In the genomic region with DNA sequence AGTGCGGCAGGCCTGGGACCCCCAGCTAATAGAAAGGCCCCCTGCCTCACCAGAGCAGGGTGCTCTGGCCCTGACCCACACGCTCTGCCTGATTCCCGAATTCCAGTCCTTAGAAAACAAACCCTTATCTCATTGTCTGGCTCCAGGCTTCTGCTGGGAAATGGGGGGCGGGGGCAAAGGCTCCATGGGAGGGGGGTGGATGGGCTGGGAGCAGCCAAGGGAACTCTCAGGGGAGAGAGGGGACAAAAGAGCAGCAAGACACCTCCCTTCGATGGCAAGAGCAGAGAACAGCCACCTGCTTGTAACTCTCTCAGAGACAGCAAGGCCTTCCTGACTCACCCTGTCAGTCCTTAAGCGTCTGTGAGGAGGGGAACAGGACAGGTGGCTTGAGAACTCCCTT, we compare ENCODE assay signal across 20 mouse cellular contexts. TPM values are rescaled to one million over a fixed set of nuclear protein-coding genes. Genes with fewer than 3 reads are reported as not detected.
DNase-seq lines count a peak whose midpoint lies in the region; ATAC-seq lines count a peak whose summit lies in the region.
"Had no signal": no experiment of that assay in that cellular context is flagged by ENCODE, and none has a peak within 500 bp of the region (broad histone marks: within the 10 kb centered on the region; RNA-seq: fewer than 3 reads in every experiment).

No protein-coding gene starts in this region.

- H3K9ac ChIP-seq in heart, embryonic 16.5 days (ENCODE audit: low read length): peak overlapping the region; percentile 28
- H3K9ac ChIP-seq in neural tube, embryonic 13.5 days: 0 out of 2 replicates have a peak overlapping the region, but pooled peaks have one; percentile 5
- H3K9ac ChIP-seq: embryonic facial prominence, embryonic 12.5 days; lung, embryonic 14.5 days; midbrain, embryonic 12.5 days had no signal

- peak overlapping the region; percentile 54; the same call in 1 of the 2 replicates for H3K27ac ChIP-seq in heart, embryonic 16.5 days (ENCODE audit: low read length)
- no peak overlapping the region for H3K27ac ChIP-seq in neural tube, embryonic 13.5 days (replicated peaks)
- H3K27ac ChIP-seq: embryonic facial prominence, embryonic 12.5 days; heart, adult 2 months; midbrain, embryonic 12.5 days had no signal

- peaks cover 34% of the 10 kb centered on the region for H3K4me1 ChIP-seq in heart, embryonic 16.5 days (ENCODE audit: control insufficient read depth, insufficient read depth, low read length)
- peaks cover 35% of the 10 kb centered on the region for H3K4me1 ChIP-seq in neural tube, embryonic 13.5 days (replicated peaks)

- H3K27me3 ChIP-seq in heart, embryonic 16.5 days (ENCODE audit: control insufficient read depth, insufficient read depth, low read length): no peaks in the 10 kb centered on the region
- H3K27me3 ChIP-seq in neural tube, embryonic 13.5 days: peaks cover 4% of the 10 kb centered on the region; the same call in 1 of the 2 replicates
- H3K27me3 ChIP-seq: embryonic facial prominence, embryonic 12.5 days had no signal

- H3K9me3 ChIP-seq in heart, embryonic 16.5 days (replicated peaks; ENCODE audit: control insufficient read depth, low read length): no peaks in the 10 kb centered on the region
- H3K9me3 ChIP-seq in neural tube, embryonic 13.5 days: no peaks in the 10 kb centered on the region
- H3K9me3 ChIP-seq: embryonic facial prominence, embryonic 12.5 days; midbrain, embryonic 12.5 days had no signal

- no peak overlapping the region; the same call in 1 of the 2 replicates for H3K4me2 ChIP-seq in heart, embryonic 16.5 days (ENCODE audit: low read depth, low read length)
- no peak overlapping the region for H3K4me2 ChIP-seq in neural tube, embryonic 13.5 days
- H3K4me2 ChIP-seq: embryonic facial prominence, embryonic 12.5 days; lung, embryonic 14.5 days; midbrain, embryonic 12.5 days had no signal

- no peaks in the 10 kb centered on the region for H3K36me3 ChIP-seq in heart, embryonic 16.5 days (ENCODE audit: control insufficient read depth, insufficient read depth)
- H3K36me3 ChIP-seq in neural tube, embryonic 13.5 days: no peaks in the 10 kb centered on the region
- H3K36me3 ChIP-seq: embryonic facial prominence, embryonic 12.5 days; midbrain, embryonic 12.5 days had no signal

- DNase-seq in heart, postnatal 4 days: no peak
- no peak for DNase-seq in neural tube, embryonic 10.5 days (ENCODE audit: extremely low spot score, low spot score)
- DNase-seq in ZHBTc4 (ENCODE audit: low read depth, low spot score) (peak; percentile 76), adipocyte (ENCODE audit: low spot score) (no peak)
- DNase-seq in thymus, postnatal 4 days: peak; percentile 35
- DNase-seq: adrenal gland, postnatal 36 days; cerebellum, adult 8-10 months; heart, adult 2 months; kidney, adult 2 months; kidney, postnatal 25 days; lung, embryonic 14.5 days; lung, postnatal 4 days; retina, postnatal 1 day had no signal

- H3K4me3 ChIP-seq in heart, embryonic 16.5 days (ENCODE audit: low read length): no peak overlapping the region
- H3K4me3 ChIP-seq in neural tube, embryonic 13.5 days: no peak overlapping the region
- H3K4me3 ChIP-seq: embryonic facial prominence, embryonic 12.5 days; heart, adult 2 months; midbrain, embryonic 12.5 days had no signal

- 0 out of 2 replicates have a peak, but pooled peaks have one; percentile 2 for ATAC-seq in heart, embryonic 16.5 days (replicated peaks; ENCODE audit: extremely low read depth, insufficient read depth, low FRiP score)
- ATAC-seq in neural tube, embryonic 13.5 days (ENCODE audit: low read depth): no peak

- 16% methylated on average over 6 of the region's 6 CpGs for WGBS in heart, embryonic 16.5 days
- WGBS in neural tube, embryonic 13.5 days: 24% methylated on average over 6 of the region's 6 CpGs

RNA-seq across cellular contexts. Expression of a gene that starts 2.4 kb away (rescaled TPM):
- polyA plus RNA-seq in heart, embryonic 16.5 days (2015; fragmentation: Nextera tagmentation; extraction: Ambion mirVana): 6.5 and 7.4 TPM in 2 replicates
- 1 to 10 TPM; 3.3 to 4.0 TPM for total RNA-seq in heart, postnatal 4 days (2021)
- polyA plus RNA-seq in neural tube, embryonic 13.5 days (2015; fragmentation: Nextera tagmentation; extraction: Ambion mirVana): 2.4 and 3.0 TPM in 2 replicates

RNA-seq across cellular contexts. Expression of a gene that starts 15.1 kb away (rescaled TPM):
- polyA plus RNA-seq in heart, embryonic 16.5 days (2015; fragmentation: Nextera tagmentation; extraction: Ambion mirVana): not detected in 2 replicates
- under 1 TPM in 1 of 2 experiments, not detected in 1; 0.18 TPM for total RNA-seq in heart, postnatal 4 days (2021)
- polyA plus RNA-seq in neural tube, embryonic 13.5 days (2015; fragmentation: Nextera tagmentation; extraction: Ambion mirVana): not detected in 2 replicates
- total RNA-seq: adrenal gland, postnatal 36 days; common myeloid progenitor, adult 5-6 weeks; gastrocnemius, adult 8-10 months; heart, adult 2 months had no signal
- polyA plus RNA-seq: embryonic facial prominence, embryonic 12.5 days; heart, adult 2 months; limb, embryonic 14.5 days; lung, embryonic 14.5 days; midbrain, embryonic 12.5 days had no signal

RNA-seq across cellular contexts. Expression of a gene that starts 26.6 kb away (rescaled TPM):
- 228 and 244 TPM in 2 replicates for polyA plus RNA-seq in heart, embryonic 16.5 days (2015; fragmentation: Nextera tagmentation; extraction: Ambion mirVana)
- 10 to 100 TPM; 63.1 to 69.1 TPM for total RNA-seq in heart, postnatal 4 days (2021)
- 50.1 and 68.8 TPM in 2 replicates for polyA plus RNA-seq in neural tube, embryonic 13.5 days (2015; fragmentation: Nextera tagmentation; extraction: Ambion mirVana)

RNA-seq across cellular contexts. Expression of a gene that starts 49.8 kb away (rescaled TPM):
- polyA plus RNA-seq in heart, embryonic 16.5 days (2015; fragmentation: Nextera tagmentation; extraction: Ambion mirVana): 108 and 114 TPM in 2 replicates
- 10 to 100 TPM; 93.1 to 99.2 TPM for total RNA-seq in heart, postnatal 4 days (2021)
- 15.8 and 24.0 TPM in 2 replicates for polyA plus RNA-seq in neural tube, embryonic 13.5 days (2015; fragmentation: Nextera tagmentation; extraction: Ambion mirVana)

RNA-seq across cellular contexts. Expression of a gene that starts 50.0 kb away (rescaled TPM):
- 17.5 and 20.8 TPM in 2 replicates for polyA plus RNA-seq in heart, embryonic 16.5 days (2015; fragmentation: Nextera tagmentation; extraction: Ambion mirVana)
- 10 to 100 TPM; 15.3 to 15.5 TPM for total RNA-seq in heart, postnatal 4 days (2021)
- polyA plus RNA-seq in neural tube, embryonic 13.5 days (2015; fragmentation: Nextera tagmentation; extraction: Ambion mirVana): 2.7 and 3.3 TPM in 2 replicates

Comparison
In these comparisons a context has a peak if more than half of its experiments do, and no peak if none do; other contexts are left out.
1. DNase-seq: peak in ZHBTc4 (single experiment) and thymus, postnatal 4 days (single experiment); none in heart, postnatal 4 days (single experiment), neural tube, embryonic 10.5 days (single experiment) and adipocyte (single experiment).